In genomic region chr3:96813106-96813505, GRCm38 (mm10) we compare ENCODE assay signal across 8 mouse cellular contexts. TPM values are rescaled to one million over a fixed set of nuclear protein-coding genes. Genes with fewer than 3 reads are reported as not detected.
A peak's percentile ranks its signal among the peaks of the same experiment; 100 is the strongest.
DNase-seq lines count a peak whose midpoint lies in the region; ATAC-seq lines count a peak whose summit lies in the region.

No protein-coding gene starts in this region.

- no peaks in the 10 kb centered on the region for H3K36me3 ChIP-seq in forebrain, embryonic 11.5 days (ENCODE audit: control insufficient read depth, insufficient read depth, low read length)
- no peaks in the 10 kb centered on the region for H3K36me3 ChIP-seq in forebrain, embryonic 15.5 days
- no peaks in the 10 kb centered on the region for H3K36me3 ChIP-seq in hindbrain, embryonic 11.5 days (ENCODE audit: control insufficient read depth, insufficient read depth, low read length)

- WGBS in forebrain, embryonic 11.5 days = 47% methylated on average over 9 of the region's 9 CpGs
- WGBS in forebrain, embryonic 15.5 days = 36% methylated on average over 9 of the region's 9 CpGs
- WGBS in hindbrain, embryonic 11.5 days = 35% methylated on average over 9 of the region's 9 CpGs

- H3K9ac ChIP-seq in forebrain, embryonic 11.5 days (ENCODE audit: low read length) = no peak overlapping the region
- H3K9ac ChIP-seq in forebrain, embryonic 15.5 days (replicated peaks) = no peak overlapping the region
- H3K9ac ChIP-seq in hindbrain, embryonic 11.5 days (ENCODE audit: low read depth, low read length) = no peak overlapping the region

- DNase-seq in forebrain, embryonic 11.5 days (ENCODE audit: low spot score) = no peak
- peak; percentile 85 for DNase-seq in MEL-GATA-1-ER (ENCODE audit: extremely low read depth, low read depth)
- DNase-seq in embryo, embryonic 9.5 days (ENCODE audit: extremely low spot score) = peak; percentile 43
- peak; percentile 34 for DNase-seq in hindbrain, embryonic 11.5 days (ENCODE audit: low spot score)
- peak; percentile 20 to 45 for DNase-seq in layer of hippocampus, postnatal 14 days (ENCODE audit: low spot score in 2 of 2)
- DNase-seq in lung, postnatal 25 days (ENCODE audit: low spot score) = peak; percentile 53
- DNase-seq in thymus, adult 18-20 months = peak; percentile 27 to 32

- no peaks in the 10 kb centered on the region for H3K4me1 ChIP-seq in forebrain, embryonic 11.5 days (replicated peaks; ENCODE audit: control insufficient read depth, insufficient read depth, low read length)
- peaks cover 4% of the 10 kb centered on the region; the same call in 1 of the 2 replicates for H3K4me1 ChIP-seq in forebrain, embryonic 15.5 days
- H3K4me1 ChIP-seq in hindbrain, embryonic 11.5 days (replicated peaks; ENCODE audit: control insufficient read depth, insufficient read depth, low read length) = no peaks in the 10 kb centered on the region

- no peaks in the 10 kb centered on the region for H3K27me3 ChIP-seq in forebrain, embryonic 11.5 days (ENCODE audit: control insufficient read depth, insufficient read depth, low read length)
- H3K27me3 ChIP-seq in forebrain, embryonic 15.5 days = no peaks in the 10 kb centered on the region
- H3K27me3 ChIP-seq in hindbrain, embryonic 11.5 days (ENCODE audit: control insufficient read depth, insufficient read depth, low read length) = no peaks in the 10 kb centered on the region

- no peak overlapping the region for H3K4me2 ChIP-seq in forebrain, embryonic 11.5 days (ENCODE audit: low read depth, low read length, severe bottlenecking)
- no peak overlapping the region for H3K4me2 ChIP-seq in forebrain, embryonic 15.5 days (replicated peaks)
- no peak overlapping the region for H3K4me2 ChIP-seq in hindbrain, embryonic 11.5 days (replicated peaks; ENCODE audit: low read depth, low read length)

- H3K27ac ChIP-seq in forebrain, embryonic 11.5 days (ENCODE audit: low read depth, low read length) = no peak overlapping the region
- no peak overlapping the region for H3K27ac ChIP-seq in forebrain, embryonic 15.5 days (replicated peaks)
- no peak overlapping the region for H3K27ac ChIP-seq in hindbrain, embryonic 11.5 days (ENCODE audit: low read depth, low read length)

- H3K9me3 ChIP-seq in forebrain, embryonic 11.5 days (ENCODE audit: control insufficient read depth, low read length) = no peaks in the 10 kb centered on the region
- H3K9me3 ChIP-seq in forebrain, embryonic 15.5 days = no peaks in the 10 kb centered on the region
- no peaks in the 10 kb centered on the region for H3K9me3 ChIP-seq in hindbrain, embryonic 11.5 days (ENCODE audit: control insufficient read depth, low read length)

- no peak overlapping the region for H3K4me3 ChIP-seq in forebrain, embryonic 11.5 days (ENCODE audit: low read depth, low read length)
- no peak overlapping the region for H3K4me3 ChIP-seq in forebrain, embryonic 15.5 days
- no peak overlapping the region for H3K4me3 ChIP-seq in hindbrain, embryonic 11.5 days (ENCODE audit: low read depth, low read length)

- ATAC-seq in forebrain, embryonic 11.5 days (replicated peaks; ENCODE audit: low FRiP score) = peak; percentile 30; the same call in 1 of the 2 replicates
- ATAC-seq in forebrain, embryonic 15.5 days (replicated peaks) = no peak
- ATAC-seq in hindbrain, embryonic 11.5 days (ENCODE audit: low FRiP score) = no peak

RNA-seq across cellular contexts. Expression of gene Pdzk1, which starts 16.0 kb away (rescaled TPM):
- polyA plus RNA-seq in forebrain, embryonic 11.5 days (2014; fragmentation: Nextera tagmentation; extraction: Ambion mirVana) = not detected in 2 replicates
- 0.11 and 0.15 TPM in 2 replicates for polyA plus RNA-seq in forebrain, embryonic 15.5 days (2015; fragmentation: Nextera tagmentation; extraction: Ambion mirVana)
- polyA plus RNA-seq in hindbrain, embryonic 11.5 days (2014; fragmentation: Nextera tagmentation; extraction: Ambion mirVana) = not detected in 2 replicates
- total RNA-seq in layer of hippocampus, postnatal 14 days (2021) = under 1 TPM; 0.29 to 0.58 TPM

RNA-seq across cellular contexts. Expression of gene Cd160, which starts 16.0 kb away (rescaled TPM):
- polyA plus RNA-seq in forebrain, embryonic 11.5 days (2014; fragmentation: Nextera tagmentation; extraction: Ambion mirVana) = not detected in 2 replicates
- 0.11 and 0.19 TPM in 2 replicates for polyA plus RNA-seq in forebrain, embryonic 15.5 days (2015; fragmentation: Nextera tagmentation; extraction: Ambion mirVana)
- 0.18 and 0.20 TPM in 2 replicates for polyA plus RNA-seq in hindbrain, embryonic 11.5 days (2014; fragmentation: Nextera tagmentation; extraction: Ambion mirVana)
- not detected for total RNA-seq in layer of hippocampus, postnatal 14 days (2021)
